Mouse (Mus musculus): ENCODE measurements around the gene Mrpl51. TPM values are rescaled to one million over a fixed set of nuclear protein-coding genes. Genes with fewer than 3 reads are reported as not detected.

Mrpl51 gene
- polyA plus RNA-seq, 1 experiment from 2014 or later = 132 TPM

DNA sequence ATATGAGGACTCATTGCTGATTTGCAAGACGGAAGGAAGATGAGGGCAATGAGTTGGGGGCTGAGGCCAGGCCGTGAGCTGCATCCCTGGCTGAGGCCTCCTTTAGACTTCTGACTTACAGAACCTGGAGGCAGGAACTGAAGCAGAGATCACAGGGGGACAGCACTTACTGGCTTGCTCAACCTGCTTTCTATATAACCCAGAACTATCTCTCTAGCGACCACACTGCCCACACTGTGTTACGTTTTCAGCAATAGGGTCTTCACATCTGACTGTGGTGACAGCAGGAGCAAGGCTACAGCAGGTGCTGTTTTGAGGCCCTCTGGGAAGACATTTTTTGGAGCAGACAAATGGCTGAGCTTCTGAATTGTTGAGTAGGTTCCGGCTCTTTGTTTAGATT is 49.0 kb downstream of the Mrpl51 start:
- H3K36me3 ChIP-seq (ENCODE audit: control insufficient read depth, insufficient read depth, low read length) = no peaks in the 10 kb centered on the region
- no peaks in the 10 kb centered on the region for H3K4me1 ChIP-seq (ENCODE audit: control insufficient read depth, insufficient read depth, low read length)
- no peak overlapping the region for H3K27ac ChIP-seq (ENCODE audit: low read length)
- H3K4me3 ChIP-seq (ENCODE audit: low read depth, low read length) = no peak overlapping the region
- H3K27me3 ChIP-seq (ENCODE audit: control insufficient read depth, insufficient read depth, low read depth, low read length) = no peaks in the 10 kb centered on the region
- WGBS = 87% methylated on average over 5 of the region's 5 CpGs
- H3K9me3 ChIP-seq (replicated peaks; ENCODE audit: control insufficient read depth, low read length, poor library complexity, severe bottlenecking) = no peaks in the 10 kb centered on the region
- no peak for ATAC-seq
- H3K4me2 ChIP-seq (ENCODE audit: low read length) = no peak overlapping the region
- H3K9ac ChIP-seq (ENCODE audit: low read depth, low read length) = no peak overlapping the region

DNA sequence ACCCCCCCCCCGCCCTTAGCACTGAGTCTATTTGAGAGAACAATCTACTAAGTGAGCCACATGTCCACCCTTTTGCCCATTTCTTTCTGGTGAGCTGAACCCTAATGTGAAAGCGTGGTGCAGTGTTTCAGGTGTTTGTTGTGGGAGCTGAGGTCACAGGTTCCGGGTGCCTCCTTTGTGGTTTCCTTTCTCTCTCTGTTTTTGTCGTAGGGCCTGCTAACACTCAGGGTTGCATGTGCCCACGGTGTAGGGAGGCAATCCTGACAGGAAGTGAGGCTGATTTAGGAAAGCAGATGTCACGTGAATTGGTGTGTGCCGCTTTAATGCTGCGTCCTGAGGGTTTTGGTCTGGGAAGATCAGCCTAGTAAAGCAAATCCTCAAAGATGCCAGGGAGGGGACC is 50.0 kb downstream of the Mrpl51 start:
- H3K9me3 ChIP-seq (replicated peaks; ENCODE audit: control insufficient read depth, low read length, poor library complexity, severe bottlenecking) = no peaks in the 10 kb centered on the region
- no peak for ATAC-seq
- H3K27ac ChIP-seq (ENCODE audit: low read length) = no peak overlapping the region
- WGBS = 86% methylated on average over 8 of the region's 8 CpGs
- H3K36me3 ChIP-seq (ENCODE audit: control insufficient read depth, insufficient read depth, low read length) = no peaks in the 10 kb centered on the region
- no peaks in the 10 kb centered on the region for H3K4me1 ChIP-seq (ENCODE audit: control insufficient read depth, insufficient read depth, low read length)
- no peak overlapping the region for H3K4me3 ChIP-seq (ENCODE audit: low read depth, low read length)
- no peak overlapping the region for H3K9ac ChIP-seq (ENCODE audit: low read depth, low read length)
- no peaks in the 10 kb centered on the region for H3K27me3 ChIP-seq (ENCODE audit: control insufficient read depth, insufficient read depth, low read depth, low read length)
- H3K4me2 ChIP-seq (ENCODE audit: low read length) = no peak overlapping the region

DNA sequence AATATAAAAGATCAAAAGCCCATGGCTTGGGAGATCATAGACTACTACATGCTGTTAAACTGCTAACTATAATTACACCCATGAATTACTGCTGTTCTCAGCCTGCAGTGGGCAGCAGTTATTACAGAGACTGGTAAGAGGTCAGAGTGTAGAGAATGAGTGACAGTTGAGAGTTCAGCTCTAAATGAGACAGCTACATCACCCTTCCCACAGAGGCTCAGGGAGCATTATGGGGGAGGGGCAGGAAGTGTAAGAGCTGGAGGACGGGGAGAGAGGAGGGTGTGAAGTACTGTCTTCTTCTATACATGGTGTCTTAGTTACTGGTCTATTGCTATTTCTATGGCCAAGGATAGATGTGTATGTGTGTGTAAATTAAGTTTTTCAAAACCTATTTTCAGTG is 53.0 kb downstream of the Mrpl51 start:
- Histone ChIP-seq H3K4me3 (ENCODE audit: low read depth, low read length) (no peak overlapping the region), H3K9me3 (replicated peaks; ENCODE audit: control insufficient read depth, low read length, poor library complexity, severe bottlenecking) (no peaks in the 10 kb centered on the region), H3K27ac (ENCODE audit: low read length) (no peak overlapping the region), H3K9ac (ENCODE audit: low read depth, low read length) (no peak overlapping the region), H3K36me3 (ENCODE audit: control insufficient read depth, insufficient read depth, low read length) (no peaks in the 10 kb centered on the region), H3K27me3 (ENCODE audit: control insufficient read depth, insufficient read depth, low read depth, low read length) (no peaks in the 10 kb centered on the region), H3K4me1 (ENCODE audit: control insufficient read depth, insufficient read depth, low read length) (no peaks in the 10 kb centered on the region), H3K4me2 (ENCODE audit: low read length) (no peak overlapping the region)
- WGBS = 69% methylated on average over 1 of the region's 1 CpGs
- no peak for ATAC-seq

Small RNAs within 50 kb of the gene (microRNA-seq; reads per million reads assigned to microRNA genes)
- gene Mir3098 (0.69 reads per million), gene Mir8113 (not detected)

Other genes with a start within 250 kb of the Mrpl51 start
- gene Cops7a, start 226.3 kb upstream of the Mrpl51 start, polyA plus RNA-seq (2015; fragmentation: Nextera tagmentation; extraction: Ambion mirVana) = 87.6 and 94.0 TPM in 2 replicates
- gene Pianp, start 195.1 kb upstream of the Mrpl51 start, polyA plus RNA-seq (2015; fragmentation: Nextera tagmentation; extraction: Ambion mirVana) = 69.1 and 87.1 TPM in 2 replicates
- 11.2 and 14.2 TPM in 2 replicates for gene Zfp384, start 182.7 kb upstream of the Mrpl51 start, polyA plus RNA-seq (2015; fragmentation: Nextera tagmentation; extraction: Ambion mirVana)
- gene Ing4, start 152.0 kb upstream of the Mrpl51 start, polyA plus RNA-seq (2015; fragmentation: Nextera tagmentation; extraction: Ambion mirVana) = 141 and 155 TPM in 2 replicates
- gene Acrbp, start 142.1 kb upstream of the Mrpl51 start, polyA plus RNA-seq (2015; fragmentation: Nextera tagmentation; extraction: Ambion mirVana) = 18.0 and 18.3 TPM in 2 replicates
- gene Lpar5, start 123.9 kb upstream of the Mrpl51 start, polyA plus RNA-seq (2015; fragmentation: Nextera tagmentation; extraction: Ambion mirVana) = 0.45 and 0.60 TPM in 2 replicates
- gene Chd4, start 95.8 kb upstream of the Mrpl51 start, polyA plus RNA-seq (2015; fragmentation: Nextera tagmentation; extraction: Ambion mirVana) = 59.7 and 74.3 TPM in 2 replicates
- gene Nop2, start 59.9 kb upstream of the Mrpl51 start, polyA plus RNA-seq (2015; fragmentation: Nextera tagmentation; extraction: Ambion mirVana) = 49.2 and 49.3 TPM in 2 replicates
- 21.1 and 21.2 TPM in 2 replicates for gene Iffo1, start 46.6 kb upstream of the Mrpl51 start, polyA plus RNA-seq (2015; fragmentation: Nextera tagmentation; extraction: Ambion mirVana)
- 1,326 and 1,443 TPM in 2 replicates for gene Gapdh, start 25.3 kb upstream of the Mrpl51 start, polyA plus RNA-seq (2015; fragmentation: Nextera tagmentation; extraction: Ambion mirVana)
- 39.4 and 41.2 TPM in 2 replicates for gene Ncapd2, start 100 bp upstream of the Mrpl51 start, polyA plus RNA-seq (2015; fragmentation: Nextera tagmentation; extraction: Ambion mirVana)
- gene Vamp1, start 23.8 kb downstream of the Mrpl51 start, polyA plus RNA-seq (2015; fragmentation: Nextera tagmentation; extraction: Ambion mirVana) = 14.2 and 21.2 TPM in 2 replicates
- gene Tapbpl, start 40.1 kb downstream of the Mrpl51 start, polyA plus RNA-seq (2015; fragmentation: Nextera tagmentation; extraction: Ambion mirVana) = 7.4 and 8.3 TPM in 2 replicates
- gene Cd27, start 45.2 kb downstream of the Mrpl51 start, polyA plus RNA-seq (2015; fragmentation: Nextera tagmentation; extraction: Ambion mirVana) = 1.1 and 2.0 TPM in 2 replicates
- not detected in 2 replicates for gene Tuba3a, start 94.2 kb downstream of the Mrpl51 start, polyA plus RNA-seq (2015; fragmentation: Nextera tagmentation; extraction: Ambion mirVana)
- gene Ltbr, start 122.1 kb downstream of the Mrpl51 start, polyA plus RNA-seq (2015; fragmentation: Nextera tagmentation; extraction: Ambion mirVana) = 12.8 and 16.0 TPM in 2 replicates
- 0.67 and 1.1 TPM in 2 replicates for gene Scnn1a, start 128.9 kb downstream of the Mrpl51 start, polyA plus RNA-seq (2015; fragmentation: Nextera tagmentation; extraction: Ambion mirVana)
- 11.0 and 11.2 TPM in 2 replicates for gene Tnfrsf1a, start 157.6 kb downstream of the Mrpl51 start, polyA plus RNA-seq (2015; fragmentation: Nextera tagmentation; extraction: Ambion mirVana)
- 0.20 and 0.44 TPM in 2 replicates for gene Plekhg6, start 189.0 kb downstream of the Mrpl51 start, polyA plus RNA-seq (2015; fragmentation: Nextera tagmentation; extraction: Ambion mirVana)